Mouse (Mus musculus): ENCODE results near the gene Ndst2. TPM values are rescaled to one million over a fixed set of nuclear protein-coding genes. Genes with fewer than 3 reads are reported as not detected.

Gene Ndst2
- polyA plus RNA-seq, 1 experiment from 2014 or later: 24.4 TPM

DNA sequence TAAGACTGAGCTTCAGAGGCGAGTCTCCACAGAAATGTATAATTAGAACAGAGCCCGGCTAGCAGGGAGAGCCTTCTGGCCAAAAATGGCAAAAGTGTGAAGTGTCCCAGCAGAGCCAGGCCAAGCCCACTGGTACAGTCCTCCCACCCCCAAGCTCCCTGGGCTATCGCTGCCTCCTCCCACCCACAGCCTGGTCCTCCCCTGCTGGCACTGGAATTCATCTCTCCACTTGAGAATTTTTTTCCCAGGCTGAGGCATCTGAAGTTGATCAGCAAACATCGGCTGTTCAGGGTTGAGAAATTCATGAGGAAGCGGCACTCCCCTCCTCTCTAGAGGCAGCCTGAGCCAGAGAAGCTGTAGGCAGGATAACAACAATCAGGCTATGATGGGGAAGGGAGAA is 34.2 kb upstream of the Ndst2 start:
- WGBS: 77% methylated on average over 5 of the region's 5 CpGs
- H3K27ac ChIP-seq (ENCODE audit: low read depth, low read length): no peak overlapping the region
- H3K4me1 ChIP-seq (ENCODE audit: control insufficient read depth, insufficient read depth, low read length): no peaks in the 10 kb centered on the region
- H3K4me3 ChIP-seq (ENCODE audit: low read depth, low read length): no peak overlapping the region
- H3K9me3 ChIP-seq (ENCODE audit: control insufficient read depth, low read length): no peaks in the 10 kb centered on the region
- H3K4me2 ChIP-seq (ENCODE audit: low read depth): no peak overlapping the region
- no peak overlapping the region for H3K9ac ChIP-seq (ENCODE audit: low read length)
- H3K36me3 ChIP-seq (ENCODE audit: control insufficient read depth, insufficient read depth, low read length): peaks cover 11% of the 10 kb centered on the region
- H3K27me3 ChIP-seq (ENCODE audit: control insufficient read depth, insufficient read depth, low read length): no peaks in the 10 kb centered on the region
- no peak for DNase-seq (ENCODE audit: low spot score)
- ATAC-seq (ENCODE audit: insufficient read depth, low FRiP score, low TSS enrichment): no peak

DNA sequence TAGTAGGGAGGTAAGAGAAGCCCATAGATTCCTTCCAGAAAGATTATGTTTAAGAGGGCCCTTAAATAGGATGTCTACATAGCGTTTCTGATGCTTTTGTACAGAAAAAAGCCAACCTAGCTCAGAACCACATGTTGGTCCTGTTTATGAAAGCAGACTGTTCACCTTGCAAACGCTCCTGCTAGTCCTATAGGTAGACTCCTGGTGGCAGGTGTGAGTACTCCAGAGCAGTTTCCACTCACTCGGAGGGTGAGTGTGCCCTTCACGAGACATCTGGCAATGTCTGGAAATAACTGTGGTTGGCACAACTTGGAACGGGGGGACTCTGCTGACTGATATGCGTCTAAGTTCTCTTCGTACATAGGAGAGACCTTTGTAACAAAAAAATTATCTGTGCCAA is 33.6 kb upstream of the Ndst2 start:
- H3K4me1 ChIP-seq (ENCODE audit: control insufficient read depth, insufficient read depth, low read length): no peaks in the 10 kb centered on the region
- ATAC-seq (ENCODE audit: insufficient read depth, low FRiP score, low TSS enrichment): no peak
- H3K36me3 ChIP-seq (ENCODE audit: control insufficient read depth, insufficient read depth, low read length): peaks cover 15% of the 10 kb centered on the region
- no peak for DNase-seq (ENCODE audit: low spot score)
- H3K9me3 ChIP-seq (ENCODE audit: control insufficient read depth, low read length): no peaks in the 10 kb centered on the region
- no peak overlapping the region for H3K4me2 ChIP-seq (ENCODE audit: low read depth)
- H3K27ac ChIP-seq (ENCODE audit: low read depth, low read length): no peak overlapping the region
- WGBS: 95% methylated on average over 7 of the region's 7 CpGs
- H3K4me3 ChIP-seq (ENCODE audit: low read depth, low read length): no peak overlapping the region
- H3K27me3 ChIP-seq (ENCODE audit: control insufficient read depth, insufficient read depth, low read length): no peaks in the 10 kb centered on the region
- no peak overlapping the region for H3K9ac ChIP-seq (ENCODE audit: low read length)

DNA sequence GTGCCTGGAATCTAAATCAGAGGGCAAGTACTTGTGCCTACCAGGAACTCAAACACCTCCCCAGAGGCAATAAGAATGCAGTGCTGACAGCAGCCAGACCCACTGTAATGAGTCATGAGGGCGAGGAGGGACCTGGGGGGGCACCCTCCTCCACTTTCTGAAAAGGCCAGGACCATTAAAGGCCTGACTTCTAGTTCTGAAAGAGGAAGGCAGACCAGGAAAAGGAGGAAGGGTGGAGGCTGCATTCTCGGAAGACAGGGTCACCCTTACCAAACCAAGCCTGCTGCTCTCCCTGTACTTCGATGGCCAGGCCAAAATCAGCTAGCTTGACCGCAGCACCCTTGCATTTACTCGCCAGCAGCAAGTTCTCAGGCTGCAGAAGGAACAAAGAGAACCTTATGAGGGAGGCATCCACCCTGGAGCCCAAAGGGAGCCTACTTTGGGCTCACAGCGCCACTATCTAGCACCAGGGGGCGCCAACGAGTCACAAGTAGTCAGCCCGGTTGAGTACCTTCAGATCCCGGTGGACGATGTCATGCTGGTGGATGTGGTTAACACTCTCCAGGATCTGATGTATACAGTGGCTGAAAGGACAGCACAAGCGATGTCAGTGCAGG is 31.4 kb upstream of the Ndst2 start:
- Histone ChIP-seq H3K9ac (ENCODE audit: low read length) (no peak overlapping the region), H3K4me3 (ENCODE audit: low read depth, low read length) (no peak overlapping the region), H3K36me3 (ENCODE audit: control insufficient read depth, insufficient read depth, low read length) (peaks cover 13% of the 10 kb centered on the region), H3K27ac (ENCODE audit: low read depth, low read length) (no peak overlapping the region), H3K9me3 (ENCODE audit: control insufficient read depth, low read length) (no peaks in the 10 kb centered on the region), H3K27me3 (ENCODE audit: control insufficient read depth, insufficient read depth, low read length) (no peaks in the 10 kb centered on the region), H3K4me1 (ENCODE audit: control insufficient read depth, insufficient read depth, low read length) (no peaks in the 10 kb centered on the region), H3K4me2 (ENCODE audit: low read depth) (no peak overlapping the region)
- 32% methylated on average over 12 of the region's 12 CpGs for WGBS
- peak; percentile 45; the same call in 1 of the 2 replicates for ATAC-seq (ENCODE audit: insufficient read depth, low FRiP score, low TSS enrichment)
- DNase-seq (ENCODE audit: low spot score): peak; percentile 87

DNA sequence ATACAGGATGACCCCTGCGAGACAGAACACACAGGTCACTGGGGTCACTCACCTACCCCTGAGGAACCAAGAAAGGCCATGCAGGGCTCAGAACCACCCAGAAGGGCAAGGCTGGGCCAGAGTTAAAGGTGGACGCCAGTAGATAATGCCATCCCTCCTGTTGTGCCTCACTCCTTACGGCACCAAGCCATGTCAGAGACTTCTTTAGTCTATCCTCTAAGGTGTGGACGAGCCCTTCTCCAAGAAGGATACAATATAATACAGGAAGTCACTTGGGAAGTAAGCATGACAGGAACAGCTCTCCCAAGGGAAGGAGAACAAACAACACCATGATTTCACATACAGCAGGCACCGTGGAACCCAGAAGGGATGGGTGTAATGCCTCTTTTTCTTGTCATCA is 30.6 kb upstream of the Ndst2 start:
- H3K36me3 ChIP-seq (ENCODE audit: control insufficient read depth, insufficient read depth, low read length): peaks cover 16% of the 10 kb centered on the region
- 87% methylated on average over 5 of the region's 5 CpGs for WGBS
- DNase-seq (ENCODE audit: low spot score) (no peak), ATAC-seq (ENCODE audit: insufficient read depth, low FRiP score, low TSS enrichment) (no peak)
- H3K4me3 ChIP-seq (ENCODE audit: low read depth, low read length): no peak overlapping the region
- no peaks in the 10 kb centered on the region for H3K27me3 ChIP-seq (ENCODE audit: control insufficient read depth, insufficient read depth, low read length)
- H3K9ac ChIP-seq (ENCODE audit: low read length): no peak overlapping the region
- no peak overlapping the region for H3K4me2 ChIP-seq (ENCODE audit: low read depth)
- no peaks in the 10 kb centered on the region for H3K9me3 ChIP-seq (ENCODE audit: control insufficient read depth, low read length)
- no peaks in the 10 kb centered on the region for H3K4me1 ChIP-seq (ENCODE audit: control insufficient read depth, insufficient read depth, low read length)
- H3K27ac ChIP-seq (ENCODE audit: low read depth, low read length): no peak overlapping the region

DNA sequence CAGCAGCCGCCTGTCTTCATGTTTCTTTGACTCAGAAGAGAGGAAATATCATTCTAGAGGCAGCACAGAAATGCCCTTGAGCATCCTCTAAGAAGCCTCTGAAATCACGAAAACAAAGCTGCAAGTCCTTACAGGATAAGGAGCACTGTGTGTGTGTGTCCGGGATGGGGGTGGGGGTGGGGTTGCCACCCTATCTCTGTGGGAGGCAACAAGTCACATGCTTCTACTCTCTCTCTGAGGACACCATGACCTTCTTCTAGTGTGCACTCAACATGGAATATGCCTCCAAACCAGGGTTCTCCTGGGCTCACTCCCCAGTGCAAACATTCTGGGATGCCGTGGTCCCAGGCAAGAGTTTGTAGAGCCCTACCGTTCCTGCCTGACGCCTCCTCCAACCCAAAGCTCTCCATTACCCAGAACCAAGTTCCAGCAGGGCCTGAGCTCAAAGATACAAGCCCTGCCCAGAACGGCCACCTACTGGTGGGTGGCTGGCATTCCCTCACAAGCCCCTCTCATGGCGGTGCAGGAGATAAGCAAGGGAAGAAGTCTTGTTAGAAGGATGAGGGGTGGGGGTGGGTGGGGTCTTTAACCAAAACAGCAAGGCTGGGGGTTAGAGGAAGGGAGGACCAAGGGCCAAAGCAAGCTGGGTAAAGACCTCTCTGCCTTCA is 24.5 kb upstream of the Ndst2 start:
- Histone ChIP-seq H3K9ac (ENCODE audit: low read length) (no peak overlapping the region), H3K27me3 (ENCODE audit: control insufficient read depth, insufficient read depth, low read length) (no peaks in the 10 kb centered on the region), H3K27ac (ENCODE audit: low read depth, low read length) (no peak overlapping the region), H3K4me2 (ENCODE audit: low read depth) (no peak overlapping the region), H3K4me3 (ENCODE audit: low read depth, low read length) (no peak overlapping the region), H3K9me3 (ENCODE audit: control insufficient read depth, low read length) (no peaks in the 10 kb centered on the region), H3K4me1 (ENCODE audit: control insufficient read depth, insufficient read depth, low read length) (no peaks in the 10 kb centered on the region), H3K36me3 (ENCODE audit: control insufficient read depth, insufficient read depth, low read length) (peaks cover 23% of the 10 kb centered on the region)
- no peak for DNase-seq (ENCODE audit: low spot score)
- ATAC-seq (ENCODE audit: insufficient read depth, low FRiP score, low TSS enrichment): no peak
- 84% methylated on average over 8 of the region's 8 CpGs for WGBS

DNA sequence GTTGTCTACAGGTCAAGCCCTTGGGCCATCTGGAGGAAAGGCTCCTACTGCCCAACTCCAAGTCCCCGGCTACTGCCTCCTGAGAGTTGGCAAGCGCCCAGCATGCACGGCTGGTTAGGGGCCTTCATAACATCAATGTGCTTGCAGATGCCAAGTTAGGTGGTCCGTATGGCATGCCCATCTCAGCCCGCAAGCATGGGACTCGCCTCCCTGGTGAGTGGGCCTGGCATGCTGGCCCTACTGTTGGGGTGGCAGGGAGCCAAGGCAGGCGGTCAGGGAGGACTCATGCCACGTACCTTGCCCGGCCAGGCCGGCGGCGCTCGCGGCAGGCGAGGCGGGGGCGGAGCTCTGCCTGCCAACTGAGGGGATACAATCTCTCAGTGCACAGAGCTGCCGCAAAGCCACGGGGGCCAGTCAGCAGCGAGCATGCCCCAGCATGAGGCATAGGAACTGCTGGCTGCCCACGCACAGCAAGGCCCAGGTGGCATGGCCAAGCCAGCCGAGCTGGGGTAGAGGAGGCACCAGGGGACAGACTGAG is 23.1 kb upstream of the Ndst2 start:
- DNase-seq (ENCODE audit: low spot score) (no peak), ATAC-seq (ENCODE audit: insufficient read depth, low FRiP score, low TSS enrichment) (no peak)
- Histone ChIP-seq H3K36me3 (ENCODE audit: control insufficient read depth, insufficient read depth, low read length) (peaks cover 19% of the 10 kb centered on the region), H3K4me1 (ENCODE audit: control insufficient read depth, insufficient read depth, low read length) (no peaks in the 10 kb centered on the region), H3K27ac (ENCODE audit: low read depth, low read length) (no peak overlapping the region), H3K4me3 (ENCODE audit: low read depth, low read length) (no peak overlapping the region), H3K9me3 (ENCODE audit: control insufficient read depth, low read length) (no peaks in the 10 kb centered on the region), H3K27me3 (ENCODE audit: control insufficient read depth, insufficient read depth, low read length) (no peaks in the 10 kb centered on the region), H3K4me2 (ENCODE audit: low read depth) (no peak overlapping the region), H3K9ac (ENCODE audit: low read length) (no peak overlapping the region)
- 95% methylated on average over 22 of the region's 22 CpGs for WGBS

DNA sequence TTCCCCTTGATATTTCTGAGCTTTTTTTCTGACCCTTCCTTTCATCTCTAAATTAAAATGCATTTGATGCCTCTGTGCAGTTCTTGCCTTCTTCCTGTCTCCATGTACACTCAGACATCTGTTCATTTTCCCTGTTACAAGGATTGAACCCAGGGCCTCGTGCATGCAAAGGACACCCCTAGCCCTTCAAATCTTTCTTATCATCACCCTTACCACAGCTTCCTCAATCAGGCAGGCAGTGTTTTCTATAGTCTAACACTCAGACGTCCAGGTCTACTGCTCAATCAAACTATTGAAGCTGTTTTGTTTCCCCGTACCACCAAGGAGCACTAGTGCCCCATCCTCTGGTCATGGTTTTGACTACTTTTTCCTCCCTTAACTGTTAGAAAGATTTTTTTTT is 19.4 kb upstream of the Ndst2 start:
- DNase-seq (ENCODE audit: low spot score): no peak
- WGBS: 92% methylated on average over 3 of the region's 3 CpGs
- no peaks in the 10 kb centered on the region for H3K9me3 ChIP-seq (ENCODE audit: control insufficient read depth, low read length)
- no peak for ATAC-seq (ENCODE audit: insufficient read depth, low FRiP score, low TSS enrichment)
- H3K4me1 ChIP-seq (ENCODE audit: control insufficient read depth, insufficient read depth, low read length): no peaks in the 10 kb centered on the region
- no peaks in the 10 kb centered on the region for H3K27me3 ChIP-seq (ENCODE audit: control insufficient read depth, insufficient read depth, low read length)
- no peak overlapping the region for H3K4me2 ChIP-seq (ENCODE audit: low read depth)
- H3K9ac ChIP-seq (ENCODE audit: low read length): no peak overlapping the region
- H3K4me3 ChIP-seq (ENCODE audit: low read depth, low read length): no peak overlapping the region
- peaks cover 12% of the 10 kb centered on the region for H3K36me3 ChIP-seq (ENCODE audit: control insufficient read depth, insufficient read depth, low read length)
- no peak overlapping the region for H3K27ac ChIP-seq (ENCODE audit: low read depth, low read length)

DNA sequence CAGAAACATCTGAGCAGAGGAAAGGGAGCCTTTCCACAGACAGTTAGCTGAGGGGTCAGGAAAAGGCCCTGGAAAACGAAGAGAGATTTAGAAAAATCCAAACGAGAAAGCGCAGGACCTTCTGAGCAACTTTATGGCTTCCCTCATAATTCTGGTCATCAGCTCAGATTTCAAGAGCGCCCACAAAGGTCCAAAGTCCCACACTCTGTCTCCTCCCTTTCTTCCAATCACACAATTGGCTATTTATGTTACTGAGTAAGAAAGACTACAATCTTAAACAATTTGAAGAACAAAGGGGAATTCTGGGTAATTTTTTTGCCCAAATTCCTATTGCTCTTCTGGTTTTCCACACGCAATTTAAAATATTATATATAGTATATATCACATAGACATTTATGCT is 16.1 kb upstream of the Ndst2 start:
- ATAC-seq (ENCODE audit: insufficient read depth, low FRiP score, low TSS enrichment) (no peak), DNase-seq (ENCODE audit: low spot score) (no peak)
- Histone ChIP-seq H3K9ac (ENCODE audit: low read length) (no peak overlapping the region), H3K4me3 (ENCODE audit: low read depth, low read length) (no peak overlapping the region), H3K4me2 (ENCODE audit: low read depth) (no peak overlapping the region), H3K27me3 (ENCODE audit: control insufficient read depth, insufficient read depth, low read length) (no peaks in the 10 kb centered on the region), H3K4me1 (ENCODE audit: control insufficient read depth, insufficient read depth, low read length) (no peaks in the 10 kb centered on the region), H3K27ac (ENCODE audit: low read depth, low read length) (no peak overlapping the region), H3K36me3 (ENCODE audit: control insufficient read depth, insufficient read depth, low read length) (0 out of 2 replicates have a peak, but pooled peaks cover 5% of the 10 kb centered on the region), H3K9me3 (ENCODE audit: control insufficient read depth, low read length) (no peaks in the 10 kb centered on the region)
- WGBS: 81% methylated on average over 5 of the region's 5 CpGs

DNA sequence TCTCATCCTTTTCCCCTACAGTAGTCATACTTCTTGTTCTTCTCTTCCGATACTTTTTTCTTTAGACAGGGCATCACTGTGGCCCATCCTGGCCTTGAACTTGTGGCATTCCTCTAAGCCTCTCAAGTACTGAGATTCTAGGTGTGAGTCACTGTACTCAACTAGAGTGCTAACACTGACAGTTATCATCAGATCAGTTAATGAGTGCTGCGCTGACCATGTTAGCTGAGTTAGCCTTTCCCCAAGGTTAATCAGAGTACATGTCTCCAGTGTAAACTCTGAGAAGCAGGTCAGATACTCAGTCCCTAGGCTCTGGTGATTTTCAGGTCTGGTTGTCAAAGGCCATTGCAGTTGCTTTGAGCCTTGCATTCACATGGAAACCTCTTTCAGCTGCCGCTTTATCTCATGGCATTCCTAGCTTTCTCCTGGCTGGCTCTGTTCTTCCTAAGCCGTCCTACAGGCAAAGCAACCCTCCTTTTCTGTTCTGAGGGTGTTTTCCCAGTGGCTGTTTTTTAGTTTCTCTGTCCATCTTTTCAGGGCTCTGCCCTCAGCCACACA is 15.2 kb upstream of the Ndst2 start:
- no peak for ATAC-seq (ENCODE audit: insufficient read depth, low FRiP score, low TSS enrichment)
- Histone ChIP-seq H3K9me3 (ENCODE audit: control insufficient read depth, low read length) (no peaks in the 10 kb centered on the region), H3K27me3 (ENCODE audit: control insufficient read depth, insufficient read depth, low read length) (no peaks in the 10 kb centered on the region), H3K36me3 (ENCODE audit: control insufficient read depth, insufficient read depth, low read length) (0 out of 2 replicates have a peak, but pooled peaks cover 2% of the 10 kb centered on the region), H3K27ac (ENCODE audit: low read depth, low read length) (no peak overlapping the region), H3K4me2 (ENCODE audit: low read depth) (no peak overlapping the region), H3K9ac (ENCODE audit: low read length) (no peak overlapping the region), H3K4me3 (ENCODE audit: low read depth, low read length) (no peak overlapping the region), H3K4me1 (ENCODE audit: control insufficient read depth, insufficient read depth, low read length) (no peaks in the 10 kb centered on the region)
- no peak for DNase-seq (ENCODE audit: low spot score)
- 85% methylated on average over 4 of the region's 4 CpGs for WGBS
